Mouse (Mus musculus): ENCODE results near the gene Eif5a2. TPM values are rescaled to one million over a fixed set of nuclear protein-coding genes. Genes with fewer than 3 reads are reported as not detected.
"Not testable (repeated sequence)": the region's sequence is repeated elsewhere in the genome, so short reads cannot be mapped to it uniquely, and the experiment has no call there.

Eif5a2 gene
- polyA plus RNA-seq (2012; rRNA removed) = 21.6 and 24.4 TPM in 2 replicates

DNA sequence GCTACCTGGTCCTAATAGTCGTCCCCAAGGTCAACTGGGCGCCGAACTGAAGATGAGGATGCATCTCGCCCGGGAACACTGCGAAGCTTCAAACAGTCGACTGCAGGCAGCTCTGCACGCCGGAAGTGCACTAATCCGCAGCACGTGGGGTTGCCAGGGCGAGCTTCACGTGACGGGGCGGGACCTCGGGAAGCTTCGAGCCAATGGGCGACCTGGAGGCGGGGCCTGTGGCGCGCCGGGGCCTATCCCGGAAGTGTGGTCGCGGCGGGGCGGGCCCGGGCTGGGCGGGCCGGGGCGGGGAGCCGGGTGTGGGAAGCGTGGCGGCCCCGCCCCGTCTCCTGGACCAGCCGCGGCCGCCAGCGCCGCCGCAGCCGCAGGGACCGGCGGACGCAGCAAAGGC lies at the start of gene Eif5a2:
Gene Eif5a2, plus strand, starts transcription at position 283 of the 400 bp plus-strand sequence.
- DNase-seq (ENCODE audit: extremely low spot score in 1 of 2, low spot score in 1 of 2) = peak; percentile 88 to 94

DNA sequence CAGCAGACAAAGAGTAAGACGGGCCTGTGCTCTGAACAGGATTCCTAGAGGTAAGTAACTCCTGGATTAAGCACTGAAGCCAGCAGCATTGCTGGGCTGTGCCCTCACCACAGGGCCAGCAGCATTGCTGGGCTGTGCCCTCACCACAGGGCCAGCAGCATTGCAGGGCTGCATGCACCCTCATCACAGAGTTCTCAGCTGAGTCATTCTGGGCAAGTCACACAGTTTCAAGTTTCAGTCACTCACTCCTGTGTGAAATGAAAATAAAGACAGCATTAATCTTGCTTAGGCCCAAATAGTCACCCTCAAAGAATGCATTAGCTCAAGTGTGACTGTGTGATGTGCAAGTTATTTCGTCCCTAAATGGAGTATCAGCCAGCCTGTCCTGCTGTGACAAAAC lies 46.4 kb upstream of the Eif5a2 start:
- DNase-seq (ENCODE audit: extremely low spot score in 1 of 2, low spot score in 1 of 2) = no peak

DNA sequence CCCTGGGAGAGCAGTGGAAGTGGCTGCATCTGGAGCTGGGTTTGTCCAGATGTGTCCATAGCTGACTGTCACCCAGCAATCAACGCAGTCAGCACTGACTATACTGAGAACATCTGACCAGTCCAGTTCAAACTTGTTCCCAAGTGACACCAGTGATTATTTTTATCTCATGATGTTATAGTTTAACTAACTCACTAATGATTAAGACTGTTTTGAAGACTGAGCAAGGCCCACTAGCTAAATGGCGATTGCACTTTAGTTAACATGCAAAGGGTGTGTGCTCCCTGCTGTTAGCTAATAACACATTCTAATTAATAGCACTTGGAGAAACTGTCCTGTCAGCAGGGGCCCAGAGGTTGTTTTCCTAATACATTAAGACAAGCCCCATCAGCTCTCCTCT lies 44.1 kb upstream of the Eif5a2 start:
- DNase-seq (ENCODE audit: extremely low spot score in 1 of 2, low spot score in 1 of 2) = no peak

DNA sequence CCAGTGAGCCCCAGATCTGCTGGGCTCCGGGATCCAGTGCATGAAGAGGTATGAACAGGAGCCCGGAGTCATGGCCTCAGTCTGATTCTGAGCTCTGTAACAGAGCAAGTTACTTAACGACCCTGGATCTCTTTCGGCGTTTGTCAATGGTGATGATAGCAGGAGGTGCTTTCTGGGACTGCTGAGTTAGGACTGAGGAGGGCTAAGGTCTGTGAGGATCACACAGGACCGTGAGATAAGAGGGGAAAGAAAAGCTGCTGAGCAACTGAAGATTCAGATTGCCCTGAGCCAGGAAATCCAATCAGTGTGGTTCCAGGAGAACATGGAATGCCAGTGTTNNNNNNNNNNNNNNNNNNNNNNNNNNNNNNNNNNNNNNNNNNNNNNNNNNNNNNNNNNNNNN lies 40.7 kb upstream of the Eif5a2 start:
- no peak for DNase-seq (ENCODE audit: extremely low spot score in 1 of 2, low spot score in 1 of 2)

DNA sequence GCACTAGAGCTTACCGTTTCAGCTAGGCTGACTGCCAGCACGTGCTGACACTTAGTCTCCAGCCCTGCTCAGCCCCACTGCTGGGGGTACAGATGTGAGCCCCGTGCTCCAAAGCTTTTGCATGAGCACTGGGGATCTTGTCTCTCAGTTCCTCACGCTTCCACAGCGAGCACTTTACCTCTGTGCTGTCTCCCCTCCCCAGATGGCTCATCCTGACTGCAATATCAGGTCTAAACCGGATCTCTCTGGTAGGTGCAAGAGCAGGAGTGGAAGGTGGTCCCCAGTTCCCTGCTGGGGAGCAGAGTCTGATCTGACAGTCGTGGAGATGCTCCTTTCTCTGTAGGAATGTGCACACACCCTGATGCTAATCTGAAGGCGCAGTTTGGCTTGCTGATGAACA lies 37.8 kb upstream of the Eif5a2 start:
- no peak for DNase-seq (ENCODE audit: extremely low spot score in 1 of 2, low spot score in 1 of 2)

DNA sequence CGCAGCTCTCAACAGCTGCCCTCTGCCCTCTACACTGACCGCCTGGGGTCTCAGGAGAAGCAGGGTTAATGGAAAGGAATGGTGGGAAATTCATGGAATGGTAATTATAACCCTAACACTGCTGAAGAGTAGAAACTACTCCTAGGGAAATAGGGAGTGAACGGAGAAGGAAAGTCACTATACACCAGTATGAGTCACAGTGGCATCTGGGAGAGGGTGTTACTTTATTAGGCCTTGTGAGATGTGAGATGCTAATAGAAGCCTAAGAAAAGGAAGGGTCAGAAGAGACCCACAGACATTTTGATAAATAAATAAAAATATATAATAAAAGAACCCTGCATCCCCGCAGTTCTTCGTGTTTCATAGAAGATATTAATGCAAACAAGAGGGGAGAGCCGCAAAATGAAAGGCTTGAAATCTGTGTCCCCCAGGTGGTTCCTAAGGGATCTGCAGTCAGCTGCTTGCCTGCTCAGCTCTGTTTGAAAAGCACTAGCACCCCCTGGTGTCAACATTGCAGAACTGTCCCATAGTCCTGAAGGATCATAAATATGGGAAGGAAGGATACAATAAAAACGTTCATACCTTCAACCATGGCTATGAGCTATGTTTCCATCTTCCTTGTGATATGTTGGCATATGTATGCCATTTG lies 35.1 kb upstream of the Eif5a2 start:
- peak; percentile 69 to 95 for DNase-seq (ENCODE audit: extremely low spot score in 1 of 2, low spot score in 1 of 2)

DNA sequence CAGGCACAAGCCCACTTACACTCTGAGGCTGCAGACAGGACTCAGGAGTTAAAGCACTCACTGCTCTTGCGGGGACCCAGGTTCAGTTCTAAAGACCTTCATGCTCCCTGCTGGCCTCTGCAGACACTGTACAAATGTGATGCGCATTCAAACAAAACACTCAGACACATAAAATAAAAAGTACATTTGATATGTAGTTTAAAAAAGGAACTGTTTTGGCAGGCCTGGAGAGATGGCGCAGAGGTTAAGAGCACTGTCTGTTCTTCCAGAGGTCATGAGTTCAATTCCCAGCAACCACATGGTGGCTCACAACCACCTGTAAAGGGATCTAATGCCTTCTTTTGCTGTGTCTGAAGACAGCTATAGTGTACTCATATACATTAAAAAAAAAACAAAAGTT lies 32.9 kb upstream of the Eif5a2 start:
- no peak for DNase-seq (ENCODE audit: extremely low spot score in 1 of 2, low spot score in 1 of 2)

DNA sequence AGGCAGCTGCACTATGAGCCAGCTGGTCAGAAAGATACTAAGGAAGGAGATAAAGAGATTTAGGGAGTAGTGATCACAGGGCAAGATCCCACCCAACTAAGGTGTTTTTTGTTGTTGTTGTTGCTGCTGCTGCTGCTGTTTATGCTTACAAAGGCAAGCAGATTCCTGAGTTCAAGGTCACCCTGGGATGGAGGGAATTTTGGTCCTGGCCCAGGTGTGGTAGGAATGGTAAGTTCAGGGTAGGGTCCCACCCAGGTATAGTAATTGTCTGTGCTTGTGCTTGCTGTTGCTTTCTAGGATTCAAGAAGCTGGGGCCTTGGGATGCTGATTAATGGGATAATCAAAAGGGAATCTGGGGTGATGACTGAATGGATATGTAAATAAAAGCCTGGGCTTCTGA lies 32.1 kb upstream of the Eif5a2 start:
- no peak for DNase-seq (ENCODE audit: extremely low spot score in 1 of 2, low spot score in 1 of 2)

DNA sequence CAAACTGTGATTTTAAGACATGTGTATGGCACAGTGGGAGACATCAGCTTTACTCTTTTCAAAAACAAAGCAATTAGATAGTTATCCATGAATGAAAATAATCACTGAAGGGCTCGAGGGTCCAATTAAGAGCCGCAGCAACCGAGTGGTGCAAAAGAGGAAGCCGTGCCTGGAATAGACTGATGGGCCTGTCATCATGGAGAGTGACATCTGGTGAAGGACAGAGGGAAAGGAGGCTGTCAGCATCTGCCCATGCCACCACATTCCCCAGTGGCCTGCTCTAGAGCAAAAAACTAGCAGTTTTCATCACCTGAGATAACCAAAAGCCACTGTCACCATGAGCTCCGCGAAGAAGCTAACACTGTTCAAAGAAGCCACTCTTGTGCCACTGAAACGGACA lies 25.6 kb upstream of the Eif5a2 start:
- DNase-seq (ENCODE audit: extremely low spot score in 1 of 2, low spot score in 1 of 2) = no peak

DNA sequence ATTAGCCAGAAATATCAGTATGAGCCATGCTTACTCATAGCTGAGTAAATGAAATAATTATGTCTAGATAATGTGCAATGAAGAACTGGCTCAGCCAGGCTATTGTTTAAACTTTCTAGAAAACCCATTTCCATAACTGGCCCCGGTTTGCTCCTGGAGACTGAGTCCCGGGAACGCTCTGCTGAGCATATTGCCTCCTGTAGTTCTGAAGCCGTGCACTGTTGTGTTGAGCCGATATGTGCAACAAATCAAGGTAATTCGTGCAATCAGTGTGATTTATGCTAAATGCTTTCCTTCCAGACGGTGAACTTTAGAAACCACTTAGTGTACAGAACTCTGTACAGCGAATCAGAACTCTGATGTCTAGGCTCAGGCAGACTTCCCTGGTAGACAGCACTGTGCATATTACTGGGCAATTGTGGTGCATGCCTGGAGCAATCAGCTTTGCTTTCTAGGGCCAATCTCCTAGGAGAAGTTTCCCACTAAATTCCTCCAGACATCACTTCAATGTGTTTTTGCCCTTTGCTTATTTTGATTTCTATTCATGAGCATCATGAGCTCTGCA lies 19.8 kb upstream of the Eif5a2 start:
- no peak for DNase-seq (ENCODE audit: extremely low spot score in 1 of 2, low spot score in 1 of 2)

DNA sequence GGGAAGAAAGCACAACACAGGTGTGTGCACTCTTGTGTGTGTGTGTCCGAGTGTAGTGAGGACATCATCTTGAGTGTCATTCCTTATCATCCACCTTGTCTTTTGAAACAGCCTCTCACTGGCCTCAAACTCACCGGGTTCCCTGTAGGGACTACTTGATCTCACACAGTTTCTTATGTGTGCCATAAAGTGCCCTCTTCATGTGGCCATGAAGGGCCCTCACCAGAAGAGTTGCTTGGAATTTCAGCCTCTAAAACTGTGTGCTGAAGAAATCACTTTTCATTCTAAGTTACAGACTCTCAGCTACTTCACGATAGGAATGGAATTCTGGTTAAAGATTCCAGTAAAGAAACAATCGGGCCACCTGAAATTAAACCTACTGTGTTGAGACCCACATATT lies 14.1 kb upstream of the Eif5a2 start:
- no peak for DNase-seq (ENCODE audit: extremely low spot score in 1 of 2, low spot score in 1 of 2)

DNA sequence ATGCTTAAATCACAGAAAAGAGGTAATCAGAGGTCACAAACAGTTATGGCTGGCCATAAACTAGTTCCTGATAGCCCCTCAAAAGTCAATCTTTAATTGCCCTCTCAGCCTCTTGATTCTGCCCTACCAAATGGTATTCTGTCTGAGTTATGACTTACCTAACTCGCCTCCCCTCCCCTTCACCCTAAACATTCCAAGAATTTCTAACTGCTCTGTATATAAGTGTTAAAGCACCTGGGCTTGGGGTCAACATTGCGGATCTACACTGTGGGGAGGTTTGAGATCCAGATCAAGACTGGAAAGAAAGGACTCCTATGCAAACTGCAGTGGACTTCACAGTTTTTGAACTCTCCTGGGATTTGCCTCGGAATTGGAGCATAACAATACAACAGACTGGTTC lies 12.9 kb upstream of the Eif5a2 start:
- no peak for DNase-seq (ENCODE audit: extremely low spot score in 1 of 2, low spot score in 1 of 2)

DNA sequence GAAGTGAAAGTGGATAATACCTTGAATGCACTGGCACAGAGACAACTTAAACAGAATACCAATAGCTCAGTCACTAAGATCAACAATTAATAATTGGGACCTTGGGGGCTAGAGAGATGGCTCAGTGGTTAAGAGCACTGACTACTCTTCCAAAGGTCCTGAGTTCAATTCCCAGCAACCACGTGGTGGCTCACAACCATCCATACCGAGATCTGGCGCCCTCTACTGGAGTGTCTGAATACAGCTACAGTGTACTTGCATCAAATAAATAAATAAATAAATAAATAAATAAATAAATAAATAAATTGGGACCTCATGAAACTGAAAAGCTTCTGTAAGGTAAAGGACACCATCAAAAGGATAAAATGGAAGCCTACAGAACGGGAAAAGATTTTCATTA lies 8.2 kb upstream of the Eif5a2 start:
- DNase-seq (ENCODE audit: extremely low spot score in 1 of 2, low spot score in 1 of 2) = not testable (repeated sequence)

DNA sequence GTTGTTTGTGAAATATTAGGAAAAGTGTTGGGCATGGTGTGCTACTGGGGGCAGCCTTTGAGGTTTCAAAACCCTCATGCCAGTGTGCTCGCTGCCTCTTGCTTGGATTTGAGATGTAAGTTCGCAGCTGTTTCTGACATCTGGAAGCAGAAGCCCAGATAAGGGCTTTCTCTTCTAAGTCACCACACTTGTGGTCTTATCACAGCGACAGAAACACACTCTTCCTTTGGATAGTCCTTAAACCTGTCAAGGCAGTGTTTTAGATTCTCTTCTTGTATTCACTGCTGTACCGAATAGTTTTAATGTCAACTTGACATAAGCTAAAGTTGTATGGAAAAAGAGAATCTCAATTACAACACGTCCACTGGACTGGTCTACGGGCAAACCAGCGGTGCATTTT lies 5.7 kb upstream of the Eif5a2 start:
- no peak for DNase-seq (ENCODE audit: extremely low spot score in 1 of 2, low spot score in 1 of 2)

DNA sequence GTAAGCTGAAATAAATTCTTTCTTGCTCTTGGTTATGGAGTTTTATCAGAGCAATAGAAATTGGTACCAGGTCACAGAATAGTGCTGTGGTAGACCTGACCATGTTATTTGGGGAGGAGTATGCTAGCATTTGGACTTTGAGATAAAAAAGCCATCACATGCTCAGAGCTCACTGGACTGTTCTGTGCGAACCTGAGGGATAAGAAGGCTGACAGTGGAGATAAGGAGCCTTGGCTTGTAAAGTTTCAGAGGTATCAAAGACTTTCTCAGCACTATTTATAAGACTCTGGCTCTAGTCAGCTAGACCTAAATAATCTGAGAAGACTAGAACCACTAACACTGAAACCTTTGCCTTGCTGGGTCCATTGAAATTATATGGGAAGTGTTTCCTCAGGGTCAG lies 5.1 kb upstream of the Eif5a2 start:
- no peak for DNase-seq (ENCODE audit: extremely low spot score in 1 of 2, low spot score in 1 of 2)

DNA sequence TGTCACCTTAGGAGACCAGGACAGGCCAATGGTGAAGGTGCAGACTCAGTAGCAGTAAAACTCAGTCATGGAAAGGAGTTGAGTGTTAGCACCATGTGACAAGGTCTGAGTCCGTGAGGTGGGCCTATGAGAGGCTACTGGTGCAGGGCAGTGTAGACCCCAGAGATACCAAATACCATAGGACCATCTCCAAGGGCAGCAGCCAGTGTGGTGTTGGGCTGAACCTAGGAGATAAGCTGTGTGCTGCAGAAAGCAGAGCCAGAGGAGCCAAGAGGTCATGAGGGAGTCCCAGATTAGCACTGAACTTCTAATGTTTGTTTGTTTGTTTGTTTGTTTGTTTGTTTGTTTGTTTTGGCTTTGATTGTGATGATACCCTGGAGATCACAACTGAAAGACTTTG lies 4.6 kb upstream of the Eif5a2 start:
- DNase-seq (ENCODE audit: extremely low spot score in 1 of 2, low spot score in 1 of 2) = no peak

DNA sequence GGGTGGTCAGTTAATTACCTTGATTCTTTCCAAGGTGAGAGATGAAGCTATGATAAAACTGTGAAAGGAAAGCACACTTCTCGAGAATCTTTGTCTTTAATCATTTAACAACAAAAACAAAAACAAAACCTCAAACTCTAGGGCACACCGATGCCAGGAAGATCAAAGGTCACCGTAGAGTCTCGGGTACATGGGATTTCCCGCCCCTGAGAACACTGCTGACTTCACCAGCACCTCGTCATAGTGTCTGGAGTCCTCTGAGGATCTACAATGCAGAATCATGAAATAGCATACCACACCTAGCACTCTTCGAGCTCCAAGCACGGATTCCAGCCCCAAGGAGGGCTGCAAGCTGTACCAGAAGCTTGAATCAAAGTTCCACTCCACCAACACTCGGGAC lies 565 bp upstream of the Eif5a2 start:
- no peak for DNase-seq (ENCODE audit: extremely low spot score in 1 of 2, low spot score in 1 of 2)

DNA sequence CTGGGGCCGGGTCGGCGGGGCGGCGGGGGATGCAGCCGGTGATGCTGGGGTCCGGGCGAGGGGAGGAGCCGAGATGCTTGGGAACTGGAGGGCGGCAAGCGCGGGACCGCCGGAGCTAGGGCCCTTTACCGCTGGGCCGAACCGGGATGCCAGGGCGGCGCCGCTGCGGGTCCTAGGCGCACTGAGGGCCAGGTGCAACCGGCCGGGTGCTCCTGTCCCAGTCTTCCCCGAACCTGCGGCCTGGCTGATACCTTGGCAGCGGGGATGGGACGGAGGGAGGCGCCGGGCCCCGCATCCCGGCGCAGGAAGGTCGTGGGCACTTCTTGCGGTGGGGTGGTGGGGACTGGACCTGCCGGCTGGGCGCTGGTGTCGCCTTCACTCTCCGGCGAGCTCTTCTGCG lies 346 bp downstream of the Eif5a2 start:
- no peak for DNase-seq (ENCODE audit: extremely low spot score in 1 of 2, low spot score in 1 of 2)

DNA sequence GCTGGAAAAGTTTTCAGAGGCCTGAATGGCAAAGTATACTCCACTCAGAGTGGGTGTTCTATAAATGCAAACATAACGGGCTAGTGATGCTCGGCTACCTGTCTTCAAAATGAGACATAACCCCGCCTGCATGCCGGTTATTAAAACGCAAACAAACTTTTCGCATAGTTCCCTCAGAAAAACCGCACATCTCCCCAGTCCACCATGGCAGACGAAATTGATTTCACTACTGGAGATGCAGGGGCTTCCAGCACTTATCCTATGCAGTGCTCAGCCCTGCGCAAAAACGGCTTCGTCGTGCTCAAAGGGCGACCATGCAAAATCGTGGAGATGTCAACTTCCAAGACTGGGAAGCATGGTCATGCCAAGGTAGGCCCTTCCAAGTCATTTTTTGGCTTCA lies 772 bp downstream of the Eif5a2 start:
- DNase-seq (ENCODE audit: extremely low spot score in 1 of 2, low spot score in 1 of 2) = no peak

DNA sequence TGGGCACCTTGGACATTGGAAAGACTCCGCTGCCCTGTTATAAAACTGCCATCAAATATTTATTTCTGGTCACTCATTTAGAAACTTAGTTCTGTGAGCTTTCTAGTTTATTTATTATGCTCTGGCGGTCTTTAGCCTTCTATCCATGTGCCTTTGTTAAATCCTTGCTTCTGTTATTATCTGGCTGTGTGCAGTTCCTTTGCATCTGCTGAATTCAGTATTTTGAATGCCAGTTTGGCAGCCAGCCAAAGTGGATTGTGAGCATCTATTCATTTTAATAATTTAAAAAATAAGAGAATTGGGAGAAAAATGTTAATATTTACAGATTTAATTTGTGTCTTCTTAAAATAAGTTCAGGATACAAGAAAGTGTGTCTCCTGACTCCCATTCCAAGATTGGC lies 3.1 kb downstream of the Eif5a2 start:
- DNase-seq (ENCODE audit: extremely low spot score in 1 of 2, low spot score in 1 of 2) = no peak

DNA sequence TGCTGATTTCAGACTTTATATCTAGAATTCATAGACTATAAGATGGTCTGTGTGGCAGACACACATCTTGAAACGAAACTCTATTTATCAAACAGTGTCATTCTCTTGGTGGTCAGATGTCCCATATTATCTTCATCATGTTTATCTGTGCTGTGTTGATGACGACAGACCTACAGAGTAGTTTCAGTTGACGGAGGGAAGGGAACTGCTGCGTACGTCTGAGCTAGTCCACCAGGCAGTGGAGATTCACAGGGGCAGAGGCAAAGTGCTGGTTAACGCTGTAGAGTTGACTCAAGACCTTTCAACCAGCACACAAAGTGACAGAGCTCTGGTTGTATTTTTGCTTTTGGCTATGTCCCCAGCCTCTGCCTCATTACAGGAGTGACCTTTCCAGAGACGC lies 13.8 kb downstream of the Eif5a2 start:
- DNase-seq (ENCODE audit: extremely low spot score in 1 of 2, low spot score in 1 of 2) = no peak

DNA sequence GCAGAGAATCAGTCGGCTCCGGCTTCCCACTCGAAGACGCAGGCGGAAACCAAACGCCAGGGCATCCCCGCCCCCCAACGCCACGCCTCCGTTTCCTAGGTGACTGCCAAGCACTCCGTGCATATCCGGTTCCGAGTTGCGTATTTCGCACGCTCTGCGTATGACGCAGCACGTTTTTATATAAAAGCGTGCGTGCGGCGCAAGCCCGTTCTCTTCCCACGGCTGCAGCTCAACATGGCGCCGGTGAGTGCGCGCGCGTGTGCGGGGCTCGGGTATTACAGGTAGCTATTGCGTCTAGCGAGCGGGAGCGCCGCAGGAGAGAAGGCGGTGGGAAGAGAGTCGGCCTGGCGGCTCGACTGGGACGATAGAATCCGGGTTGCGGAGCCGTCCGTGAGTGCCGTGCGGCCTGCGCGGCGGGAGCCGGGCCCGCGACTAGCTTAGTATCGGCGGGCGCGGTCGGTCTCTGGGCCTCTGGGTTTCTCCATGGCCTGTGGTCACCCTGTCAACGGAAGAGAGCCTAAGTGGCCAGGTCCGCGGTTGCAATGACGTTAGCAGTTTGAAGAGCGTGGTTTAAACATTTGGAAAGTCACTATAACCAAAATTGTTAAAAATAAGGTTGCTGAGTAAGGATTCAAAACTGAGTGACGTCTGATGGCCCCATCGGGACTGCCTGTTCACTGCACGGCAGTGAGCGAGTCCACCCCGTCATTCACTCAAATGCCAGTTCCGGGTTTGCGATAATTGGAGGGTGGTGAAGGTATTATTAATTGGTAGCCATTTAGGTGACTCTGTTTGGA lies 24.4 kb downstream of the Eif5a2 start, which contains the start of gene Rpl22l1:
Gene Rpl22l1, plus strand, starts transcription at position 136 of the 797 bp plus-strand sequence.
- peak; percentile 97 to 99 for DNase-seq (ENCODE audit: extremely low spot score in 1 of 2, low spot score in 1 of 2)

Measured in frontal cortex, adult 2 months (tissue).